In the genomic region with DNA sequence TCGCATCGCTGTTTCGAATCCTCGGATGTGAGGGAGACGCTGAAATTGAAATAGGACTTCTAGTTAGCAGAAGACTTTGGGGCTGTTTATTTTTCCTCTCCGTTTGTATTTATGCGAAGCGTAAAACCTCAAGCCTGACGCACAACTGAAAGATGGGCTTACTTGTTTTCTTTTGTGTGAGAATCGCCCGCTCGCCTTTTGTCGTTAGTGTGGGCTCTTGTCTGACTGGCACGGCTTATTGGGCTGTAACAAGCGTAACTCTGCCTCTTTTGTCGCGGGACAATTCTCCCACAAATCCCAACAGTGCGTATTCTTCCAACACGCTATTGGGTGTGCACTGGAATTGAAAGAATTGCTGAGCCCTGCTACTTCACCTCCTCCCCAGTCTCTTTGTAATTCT, we compare ENCODE assay signal across 9 mouse cellular contexts.
DNase-seq lines count a peak whose midpoint lies in the region; ATAC-seq and TF ChIP-seq lines count a peak whose summit lies in the region.
"Had no signal": no experiment of that assay in that cellular context is flagged by ENCODE, and none has a peak within 500 bp of the region (broad histone marks: within the 10 kb centered on the region; RNA-seq: fewer than 3 reads in every experiment).

No protein-coding gene starts in this region.

- no peak for TF ChIP-seq POLR2A in lung, adult 2 months (IDR thresholded peaks at IDR 0.05; ENCODE audit: borderline replicate concordance, extremely low read depth, low read depth, low read length)

- WGBS in forebrain, embryonic 16.5 days = 2% methylated on average over 19 of the region's 19 CpGs
- 2% methylated on average over 19 of the region's 19 CpGs for WGBS in midbrain, embryonic 13.5 days
- 57% methylated on average over 19 of the region's 19 CpGs for WGBS in lung, adult 2 months

- peaks cover 5% of the 10 kb centered on the region for H3K4me1 ChIP-seq in forebrain, embryonic 16.5 days (replicated peaks; ENCODE audit: control insufficient read depth, insufficient read depth, low read length)
- H3K4me1 ChIP-seq in midbrain, embryonic 13.5 days (replicated peaks) = peaks cover 34% of the 10 kb centered on the region
- no peaks in the 10 kb centered on the region for H3K4me1 ChIP-seq in lung, adult 2 months (ENCODE audit: control insufficient read depth, insufficient read depth, low read length)

- H3K27me3 ChIP-seq in forebrain, embryonic 16.5 days (replicated peaks; ENCODE audit: control insufficient read depth, insufficient read depth, low read length) = peaks cover 5% of the 10 kb centered on the region
- H3K27me3 ChIP-seq in midbrain, embryonic 13.5 days = peaks cover 83% of the 10 kb centered on the region

- peak overlapping the region; percentile 15; the same call in 1 of the 2 replicates for H3K4me3 ChIP-seq in forebrain, embryonic 16.5 days (replicated peaks; ENCODE audit: low read length)
- H3K4me3 ChIP-seq in midbrain, embryonic 13.5 days (replicated peaks) = no peak overlapping the region
- no peak overlapping the region for H3K4me3 ChIP-seq in lung, adult 2 months (replicated peaks; ENCODE audit: extremely low read depth, low read depth, low read length)

- no peak for TF ChIP-seq CTCF in lung, adult 2 months (IDR thresholded peaks at IDR 0.05; ENCODE audit: insufficient read depth, low read length)

- no peak overlapping the region for H3K9ac ChIP-seq in forebrain, embryonic 16.5 days (replicated peaks; ENCODE audit: low read depth, low read length)
- H3K9ac ChIP-seq in midbrain, embryonic 13.5 days (replicated peaks) = 0 out of 2 replicates have a peak overlapping the region, but pooled peaks have one; percentile 28

- peak overlapping the region; percentile 19; the same call in 1 of the 2 replicates for H3K27ac ChIP-seq in forebrain, embryonic 16.5 days (ENCODE audit: low read length)
- peak overlapping the region; percentile 74 for H3K27ac ChIP-seq in midbrain, embryonic 13.5 days

- H3K4me2 ChIP-seq in forebrain, embryonic 16.5 days (ENCODE audit: low read length) = peak overlapping the region; percentile 50
- H3K4me2 ChIP-seq in midbrain, embryonic 13.5 days (replicated peaks) = peak overlapping the region; percentile 45

- DNase-seq in cerebellum, adult 18-20 months = peak; percentile 48 to 62
- peak; percentile 64 to 68 for DNase-seq in cerebellum, postnatal 25 days
- DNase-seq in lung, adult 2 months = no peak
- DNase-seq in left cerebral cortex, postnatal 25 days (ENCODE audit: low spot score in 2 of 2) = no peak
- no peak for DNase-seq in lung, postnatal 10 days
- DNase-seq: kidney, postnatal 14 days; lung, postnatal 36 days had no signal

- peak; percentile 60; the same call in 1 of the 2 replicates for ATAC-seq in forebrain, embryonic 16.5 days
- peak; percentile 81 for ATAC-seq in midbrain, embryonic 13.5 days

- intact Hi-C loops in left cerebral cortex, postnatal 25 days (cut with DNase I) = loop anchor here (5.0 kb wide), 1 partner anchor 51 kb away; no protein-coding TSS in a partner anchor

- H3K36me3 ChIP-seq in forebrain, embryonic 16.5 days (ENCODE audit: control insufficient read depth, insufficient read depth) = no peaks in the 10 kb centered on the region
- no peaks in the 10 kb centered on the region for H3K36me3 ChIP-seq in midbrain, embryonic 13.5 days

- H3K9me3 ChIP-seq in forebrain, embryonic 16.5 days (ENCODE audit: control insufficient read depth, low read length) = no peaks in the 10 kb centered on the region
- no peaks in the 10 kb centered on the region for H3K9me3 ChIP-seq in midbrain, embryonic 13.5 days

Comparison
In these comparisons a context has a peak if more than half of its experiments do, and no peak if none do; other contexts are left out.
1. DNase-seq: peak in cerebellum, adult 18-20 months (2 of 2) and cerebellum, postnatal 25 days (2 of 2); none in lung, adult 2 months (single experiment), left cerebral cortex, postnatal 25 days (0 of 2) and lung, postnatal 10 days (single experiment).